Mouse (Mus musculus) embryonic facial prominence, embryonic 13.5 days (tissue): ENCODE results near the gene Lrig1. TPM values are rescaled to one million over a fixed set of nuclear protein-coding genes. Genes with fewer than 3 reads are reported as not detected.

Experiments
- ATAC-seq: fragments of 200-750 bp; cut with Nextera tagmentation; 2 replicates; pipeline ENCODE4 v1.8.0; 2017; ENCODE audit warnings: low read depth; ENCODE audit not compliant: insufficient number of reproducible peaks, insufficient read depth, low FRiP score, low TSS enrichment
- H3K27ac ChIP-seq: fragments of 300-500 bp; sonication (generic); 2 replicates; pipeline ENCODE4 v1.5.1; 2015; ENCODE audit warnings: moderate library complexity, mild to moderate bottlenecking, inconsistent platforms
- H3K27me3 ChIP-seq: fragments of 300-500 bp; sonication (generic); 2 replicates; pipeline ENCODE4 v1.6.1; 2015; ENCODE audit warnings: mild to moderate bottlenecking, inconsistent platforms
- H3K36me3 ChIP-seq: fragments of 300-500 bp; sonication (generic); 2 replicates; pipeline ENCODE4 v1.6.1; 2015; ENCODE audit warnings: mild to moderate bottlenecking, inconsistent platforms
- H3K4me1 ChIP-seq: fragments of 300-500 bp; sonication (generic); 2 replicates; pipeline ENCODE4 v1.6.1; 2015; ENCODE audit warnings: inconsistent platforms
- H3K4me2 ChIP-seq: fragments of 300-500 bp; sonication (generic); 2 replicates; pipeline ENCODE4 v1.6.1; 2015; ENCODE audit warnings: moderate library complexity, mild to moderate bottlenecking, inconsistent platforms
- H3K4me3 ChIP-seq: fragments of 300-500 bp; sonication (generic); 2 replicates; pipeline ENCODE4 v1.5.1; 2015; ENCODE audit warnings: mild to moderate bottlenecking, inconsistent platforms
- H3K9ac ChIP-seq: fragments of 300-500 bp; sonication (generic); 2 replicates; pipeline ENCODE4 v1.6.1; 2015; ENCODE audit warnings: mild to moderate bottlenecking, inconsistent platforms
- H3K9me3 ChIP-seq: fragments of 300-500 bp; sonication (generic); 2 replicates; pipeline ENCODE4 v1.6.1; 2016; ENCODE audit warnings: inconsistent platforms
- WGBS: fragments of 180-500 bp; shearing (Covaris S2); methylation state at CpG from one replicate; pipeline ENCODE4 v1.1.7; 2015; ENCODE audit warnings: mixed read lengths; 5-methylcytosine and 5-hydroxymethylcytosine counted together
- polyA plus RNA-seq: library from polyadenylated mRNA; unstranded; fragments of >200 nt; fragmentation: Nextera tagmentation; extraction: Ambion mirVana; gene quantifications from 2 replicates; pipeline ENCODE4 v1.2.1, GENCODE M21; 2015

The Lrig1 gene
- polyA plus RNA-seq, 1 experiment from 2014 or later = 17.4 TPM

- WGBS = 31% methylated on average over 13 of the region's 13 CpGs
- Histone ChIP-seq H3K4me3 (no peak overlapping the region), H3K4me1 (peaks cover 40% of the 10 kb centered on the region)
These were observed 31.6 kb downstream of the Lrig1 start for GRCm38 (mm10) chr6:94668204-94668863.

GRCm38 (mm10) chr6:94667131-94667530, 32.8 kb downstream of the Lrig1 start:
- WGBS = 80% methylated on average over 4 of the region's 4 CpGs
- Histone ChIP-seq H3K4me3 (no peak overlapping the region), H3K9ac (no peak overlapping the region), H3K4me2 (no peak overlapping the region), H3K27ac (no peak overlapping the region), H3K36me3 (peaks cover under 1% of the 10 kb centered on the region; the same call in 1 of the 2 replicates), H3K4me1 (peaks cover 40% of the 10 kb centered on the region), H3K9me3 (no peaks in the 10 kb centered on the region), H3K27me3 (0 out of 2 replicates have a peak, but pooled peaks cover 6% of the 10 kb centered on the region)
- no peak for ATAC-seq

More at GRCm38 (mm10) chr6:94668204-94668863, 31.6 kb downstream of the Lrig1 start:
- Histone ChIP-seq H3K27me3 (0 out of 2 replicates have a peak, but pooled peaks cover 9% of the 10 kb centered on the region), H3K9me3 (no peaks in the 10 kb centered on the region), H3K27ac (no peak overlapping the region), H3K4me2 (0 out of 2 replicates have a peak overlapping the region, but pooled peaks have one; percentile 9), H3K36me3 (no peaks in the 10 kb centered on the region), H3K9ac (no peak overlapping the region)
- ATAC-seq = no peak

DNA sequence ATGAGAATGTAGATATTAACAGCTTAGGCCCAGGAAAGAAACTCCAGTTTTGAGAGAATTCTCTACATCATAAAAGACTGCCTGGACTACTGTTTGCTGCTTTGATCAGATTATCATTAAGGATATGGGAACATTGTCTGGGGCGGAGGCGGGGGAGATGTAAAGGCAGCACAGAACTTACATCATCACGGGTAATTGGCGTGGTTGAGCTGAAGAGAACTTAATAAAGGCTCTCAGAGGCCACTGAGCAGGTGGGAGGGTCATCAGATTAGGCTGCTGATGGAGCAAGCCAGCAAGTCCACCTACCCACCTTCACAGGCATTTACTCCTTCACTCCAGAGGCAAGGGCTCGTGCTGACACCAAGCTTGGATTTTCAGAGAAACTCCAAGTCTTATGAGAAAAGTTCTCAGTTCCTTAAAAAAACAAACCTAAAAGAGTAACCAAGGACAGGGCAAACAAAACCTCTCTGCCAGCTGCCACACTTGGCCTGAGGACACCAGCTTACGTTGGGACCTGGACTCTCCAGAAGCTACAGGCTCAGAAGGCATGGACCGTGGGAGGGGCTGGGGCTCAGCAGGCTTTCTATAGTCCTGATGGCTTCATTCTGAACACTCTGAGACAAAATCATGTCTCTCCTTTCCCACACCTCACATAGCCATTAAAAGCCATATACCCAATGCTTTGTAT, 33.4 kb downstream of the Lrig1 start:
- WGBS = 68% methylated on average over 7 of the region's 7 CpGs
- no peaks in the 10 kb centered on the region for H3K9me3 ChIP-seq
- H3K27ac ChIP-seq = no peak overlapping the region
- no peak for ATAC-seq
- H3K4me1 ChIP-seq = peaks cover 40% of the 10 kb centered on the region
- H3K4me2 ChIP-seq = no peak overlapping the region
- no peak overlapping the region for H3K9ac ChIP-seq
- no peak overlapping the region for H3K4me3 ChIP-seq
- peaks cover 3% of the 10 kb centered on the region; the same call in 1 of the 2 replicates for H3K36me3 ChIP-seq
- 0 out of 2 replicates have a peak, but pooled peaks cover 6% of the 10 kb centered on the region for H3K27me3 ChIP-seq

DNA sequence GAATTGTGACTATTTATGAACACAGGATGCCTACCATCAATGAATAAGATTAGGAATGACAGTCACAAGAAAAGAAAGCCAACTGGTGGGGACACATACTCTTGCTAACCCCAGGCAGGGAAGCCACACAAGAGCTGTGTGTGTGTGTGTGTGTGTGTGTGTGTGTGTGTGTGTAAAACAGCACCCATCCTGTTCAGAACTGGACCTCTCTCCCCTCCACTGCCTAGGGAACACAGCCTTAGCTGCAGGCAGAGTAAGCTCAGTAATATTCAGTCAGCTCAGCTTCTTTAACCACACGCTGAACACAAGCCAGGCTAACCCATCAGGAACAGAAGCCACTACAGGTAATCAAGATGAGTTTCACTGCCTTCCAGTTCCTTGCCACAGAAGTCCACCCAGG, 34.3 kb downstream of the Lrig1 start:
- H3K4me2 ChIP-seq = no peak overlapping the region
- H3K27me3 ChIP-seq = no peaks in the 10 kb centered on the region
- H3K4me3 ChIP-seq = no peak overlapping the region
- 77% methylated on average over 1 of the region's 1 CpGs for WGBS
- ATAC-seq = no peak
- H3K27ac ChIP-seq = no peak overlapping the region
- no peaks in the 10 kb centered on the region for H3K9me3 ChIP-seq
- H3K4me1 ChIP-seq = peaks cover 40% of the 10 kb centered on the region
- peaks cover 3% of the 10 kb centered on the region; the same call in 1 of the 2 replicates for H3K36me3 ChIP-seq
- no peak overlapping the region for H3K9ac ChIP-seq

DNA sequence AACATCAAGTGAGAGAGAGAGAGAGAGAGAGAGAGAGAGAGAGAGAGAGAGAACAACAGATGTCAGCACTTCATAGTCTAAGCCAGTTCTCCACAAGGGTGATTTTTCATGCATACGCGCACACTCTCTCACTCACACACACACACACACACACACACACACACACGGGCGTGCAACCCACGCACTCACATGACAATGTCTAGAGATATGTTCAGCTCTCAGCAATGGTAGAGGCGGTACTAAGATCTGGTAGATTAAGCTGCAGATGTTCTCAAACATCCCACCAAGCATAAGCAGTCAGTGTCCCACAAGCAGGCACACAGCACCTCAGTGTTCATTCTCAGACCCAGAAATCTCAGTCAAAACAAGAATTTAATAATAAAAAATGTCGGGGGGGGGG, 34.7 kb downstream of the Lrig1 start:
- Histone ChIP-seq H3K36me3 (peaks cover 6% of the 10 kb centered on the region), H3K9me3 (no peaks in the 10 kb centered on the region), H3K27ac (no peak overlapping the region), H3K9ac (no peak overlapping the region), H3K4me1 (peaks cover 40% of the 10 kb centered on the region), H3K4me2 (no peak overlapping the region), H3K4me3 (no peak overlapping the region), H3K27me3 (no peaks in the 10 kb centered on the region)
- ATAC-seq = no peak
- 71% methylated on average over 7 of the region's 7 CpGs for WGBS

DNA sequence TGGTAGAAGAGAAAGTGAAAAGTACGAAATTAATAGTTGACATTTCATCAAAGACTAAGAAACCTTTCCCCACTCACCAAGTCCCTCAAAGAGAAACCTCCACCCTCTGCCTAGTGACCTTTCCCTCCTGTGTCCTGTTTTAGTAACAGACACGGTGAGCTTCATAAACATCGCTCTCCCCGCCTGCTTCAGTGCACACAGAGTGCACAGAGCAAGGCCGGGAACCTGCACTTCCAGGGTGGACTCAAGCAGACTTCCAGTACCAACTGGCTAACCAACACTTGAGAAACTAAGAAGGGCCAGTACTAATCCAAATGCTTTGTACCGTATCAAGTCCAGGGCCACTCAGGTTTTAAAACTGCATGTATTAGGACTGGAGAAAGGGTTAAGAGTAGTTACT, 36.0 kb downstream of the Lrig1 start:
- ATAC-seq = no peak
- no peaks in the 10 kb centered on the region for H3K9me3 ChIP-seq
- 72% methylated on average over 6 of the region's 6 CpGs for WGBS
- H3K4me1 ChIP-seq = peaks cover 39% of the 10 kb centered on the region
- no peak overlapping the region for H3K4me2 ChIP-seq
- no peak overlapping the region for H3K27ac ChIP-seq
- H3K27me3 ChIP-seq = no peaks in the 10 kb centered on the region
- peaks cover 11% of the 10 kb centered on the region for H3K36me3 ChIP-seq
- no peak overlapping the region for H3K4me3 ChIP-seq
- no peak overlapping the region for H3K9ac ChIP-seq

- no peak for ATAC-seq
- H3K4me1 ChIP-seq = peaks cover 39% of the 10 kb centered on the region
- no peaks in the 10 kb centered on the region for H3K27me3 ChIP-seq
- no peak overlapping the region for H3K4me3 ChIP-seq
- H3K27ac ChIP-seq = no peak overlapping the region
- H3K9ac ChIP-seq = no peak overlapping the region
- 88% methylated on average over 9 of the region's 9 CpGs for WGBS
- no peaks in the 10 kb centered on the region for H3K9me3 ChIP-seq
- H3K36me3 ChIP-seq = peaks cover 18% of the 10 kb centered on the region
- no peak overlapping the region for H3K4me2 ChIP-seq
These were observed 38.0 kb downstream of the Lrig1 start for GRCm38 (mm10) chr6:94661923-94662322.

GRCm38 (mm10) chr6:94661321-94661720, 38.6 kb downstream of the Lrig1 start:
- H3K27me3 ChIP-seq = no peaks in the 10 kb centered on the region
- ATAC-seq = no peak
- no peak overlapping the region for H3K4me2 ChIP-seq
- H3K4me3 ChIP-seq = no peak overlapping the region
- no peaks in the 10 kb centered on the region for H3K9me3 ChIP-seq
- H3K4me1 ChIP-seq = peaks cover 38% of the 10 kb centered on the region
- H3K9ac ChIP-seq = no peak overlapping the region
- peaks cover 18% of the 10 kb centered on the region for H3K36me3 ChIP-seq
- H3K27ac ChIP-seq = no peak overlapping the region
- WGBS = 88% methylated on average over 8 of the region's 8 CpGs

GRCm38 (mm10) chr6:94659886-94660333, 40.0 kb downstream of the Lrig1 start:
- Histone ChIP-seq H3K9me3 (no peaks in the 10 kb centered on the region), H3K4me3 (no peak overlapping the region), H3K4me1 (peaks cover 42% of the 10 kb centered on the region), H3K9ac (no peak overlapping the region), H3K4me2 (no peak overlapping the region), H3K36me3 (peaks cover 20% of the 10 kb centered on the region), H3K27me3 (no peaks in the 10 kb centered on the region), H3K27ac (no peak overlapping the region)
- WGBS = 61% methylated on average over 4 of the region's 4 CpGs
- 0 out of 2 replicates have a peak, but pooled peaks have one; percentile 22 for ATAC-seq

- H3K36me3 ChIP-seq = peaks cover 25% of the 10 kb centered on the region
- no peak overlapping the region for H3K9ac ChIP-seq
- no peak overlapping the region for H3K4me3 ChIP-seq
- WGBS = 33% methylated on average over 6 of the region's 6 CpGs
- no peak for ATAC-seq
- H3K27ac ChIP-seq = no peak overlapping the region
- peaks cover 43% of the 10 kb centered on the region for H3K4me1 ChIP-seq
- no peak overlapping the region for H3K4me2 ChIP-seq
- peaks cover 3% of the 10 kb centered on the region; the same call in 1 of the 2 replicates for H3K27me3 ChIP-seq
- H3K9me3 ChIP-seq = no peaks in the 10 kb centered on the region
These were observed 41.9 kb downstream of the Lrig1 start for GRCm38 (mm10) chr6:94658136-94658480.

DNA sequence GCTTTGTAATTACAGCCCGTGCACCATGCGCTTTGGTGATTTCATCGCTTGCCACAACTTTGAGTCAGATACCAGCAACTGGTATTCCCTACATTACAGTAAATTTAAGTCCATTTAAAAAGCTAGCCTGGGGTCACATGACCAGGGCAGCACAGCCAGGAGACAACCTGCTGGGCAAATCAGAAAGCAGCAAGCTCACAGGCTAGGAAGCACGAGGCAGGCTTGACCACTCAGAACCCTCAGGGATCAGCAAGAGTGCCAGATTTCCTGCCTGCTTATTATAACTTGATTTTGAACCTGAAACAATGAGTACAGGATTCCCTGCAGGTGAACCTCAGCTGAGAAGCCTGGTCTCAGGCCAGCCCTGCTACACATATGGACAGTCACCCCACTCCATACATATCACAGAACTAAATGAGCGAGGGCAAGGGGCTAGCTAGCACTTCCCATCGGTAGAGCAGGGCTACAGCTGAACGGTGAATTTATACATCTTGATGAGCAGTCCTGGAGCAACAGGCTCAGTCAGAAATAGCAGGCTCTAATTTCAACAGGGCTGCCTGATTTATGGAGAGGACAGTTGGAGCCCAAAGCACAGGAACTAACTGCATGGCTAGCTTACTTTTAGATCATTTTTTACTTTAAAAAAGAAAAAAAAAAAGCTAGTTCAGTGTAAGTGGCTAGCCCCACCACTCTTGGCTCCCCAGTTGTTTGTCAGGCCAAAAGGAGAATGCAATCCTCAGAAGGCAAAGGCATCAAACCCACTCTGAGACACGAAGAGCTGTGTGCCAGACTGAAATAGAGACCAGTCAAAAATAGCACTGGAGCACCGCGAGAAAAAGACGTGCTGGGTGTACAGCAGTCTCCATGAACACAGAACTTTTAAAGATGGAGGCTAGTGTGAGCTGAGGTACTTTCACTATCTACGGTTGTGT, 42.5 kb downstream of the Lrig1 start:
- Histone ChIP-seq H3K4me3 (no peak overlapping the region), H3K36me3 (peaks cover 28% of the 10 kb centered on the region), H3K9ac (no peak overlapping the region), H3K27ac (no peak overlapping the region), H3K4me1 (peaks cover 49% of the 10 kb centered on the region), H3K27me3 (peaks cover 3% of the 10 kb centered on the region; the same call in 1 of the 2 replicates), H3K4me2 (no peak overlapping the region), H3K9me3 (no peaks in the 10 kb centered on the region)
- 61% methylated on average over 12 of the region's 12 CpGs for WGBS
- no peak for ATAC-seq
